Mouse (Mus musculus): ENCODE measurements at regions not wholly inside any gene's neighbourhood (a gene's known extent, or its start where the extent isn't known, plus 50 kb on each side); places are given as distances from the start of the nearest gene placed in this dataset.

DNA sequence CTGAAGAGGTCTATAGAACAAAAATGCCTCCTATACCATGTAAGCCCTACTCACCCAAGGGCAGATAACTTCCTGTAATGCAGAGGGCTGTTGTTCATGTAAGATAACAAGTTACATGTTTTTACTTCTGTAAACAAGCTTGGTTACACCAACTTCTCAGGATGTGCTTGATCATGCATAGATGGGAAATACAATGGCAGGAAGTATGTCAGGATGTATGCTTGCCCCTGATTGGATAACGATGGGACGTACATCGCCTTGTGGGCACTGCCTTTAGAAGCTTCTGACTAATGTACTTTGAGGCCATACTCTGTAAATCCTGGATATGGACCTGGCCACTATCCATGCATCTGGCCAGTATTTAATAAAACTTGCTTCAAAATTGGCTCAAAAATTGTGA is 69.2 kb upstream of the Pde3b start:
- no peak for ATAC-seq (replicated peaks; ENCODE audit: poor library complexity)

DNA sequence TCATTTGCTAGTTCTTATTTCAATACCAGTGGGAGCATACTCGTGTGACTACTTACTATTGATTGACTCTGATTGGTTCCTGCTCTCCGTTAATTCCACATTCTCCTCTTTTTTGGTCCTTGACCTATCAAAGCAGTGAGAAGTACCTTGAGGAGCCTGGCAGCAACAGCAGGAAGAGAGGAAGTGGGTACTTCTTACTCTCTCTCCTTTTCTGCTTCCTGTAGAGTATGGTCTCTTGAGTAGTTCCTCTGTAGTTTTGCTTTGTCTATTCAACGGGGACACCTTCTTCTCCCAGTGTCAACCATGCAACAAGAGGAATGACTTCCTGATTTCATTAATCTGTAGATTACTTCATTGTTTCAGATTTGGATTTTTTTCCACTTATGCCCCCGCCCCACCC is 68.1 kb upstream of the Pde3b start:
- peak; percentile 84 for ATAC-seq (replicated peaks; ENCODE audit: poor library complexity)

DNA sequence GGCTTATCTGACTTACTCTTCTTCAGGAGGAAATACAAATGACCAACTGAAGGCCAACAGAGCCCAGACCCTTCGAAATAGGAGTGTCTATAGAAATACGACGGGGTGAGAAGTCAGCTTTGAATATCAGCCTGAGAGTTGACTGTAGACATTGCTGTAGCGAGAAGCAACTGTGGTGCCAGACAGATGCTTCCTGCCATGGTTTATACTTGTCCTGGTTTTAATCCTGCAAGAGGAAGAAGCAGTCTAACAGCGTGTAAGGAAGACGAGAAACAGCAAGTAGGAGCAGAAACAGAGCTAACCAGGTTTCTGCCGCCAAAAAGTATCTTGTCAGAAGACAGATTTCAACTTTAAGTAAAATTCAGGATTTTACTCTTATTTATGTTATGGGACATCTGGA is 64.1 kb upstream of the Pde3b start:
- ATAC-seq (replicated peaks; ENCODE audit: poor library complexity) = peak; percentile 38; the same call in 1 of the 2 replicates

DNA sequence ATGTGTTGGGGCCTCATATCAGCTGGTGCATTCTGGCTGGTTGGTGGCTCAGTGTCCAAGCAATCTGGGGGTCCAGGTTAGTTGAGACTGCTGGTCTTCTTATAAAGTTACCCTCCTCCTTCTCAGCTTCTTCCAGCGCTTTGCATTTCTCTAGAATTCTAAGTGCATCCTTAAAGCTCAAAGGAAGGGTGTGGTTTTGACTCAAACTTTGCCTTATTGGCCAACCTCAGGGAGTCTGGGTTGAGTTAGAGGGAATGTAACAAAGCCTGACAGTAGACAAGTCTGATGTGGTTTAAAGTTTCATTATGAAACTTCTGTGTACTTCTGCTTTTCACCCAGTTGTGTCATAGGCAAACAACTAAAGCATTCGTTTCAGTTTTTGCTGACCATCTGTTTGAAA is 58.7 kb upstream of the Pde3b start:
- peak; percentile 99 for ATAC-seq (replicated peaks; ENCODE audit: poor library complexity)

DNA sequence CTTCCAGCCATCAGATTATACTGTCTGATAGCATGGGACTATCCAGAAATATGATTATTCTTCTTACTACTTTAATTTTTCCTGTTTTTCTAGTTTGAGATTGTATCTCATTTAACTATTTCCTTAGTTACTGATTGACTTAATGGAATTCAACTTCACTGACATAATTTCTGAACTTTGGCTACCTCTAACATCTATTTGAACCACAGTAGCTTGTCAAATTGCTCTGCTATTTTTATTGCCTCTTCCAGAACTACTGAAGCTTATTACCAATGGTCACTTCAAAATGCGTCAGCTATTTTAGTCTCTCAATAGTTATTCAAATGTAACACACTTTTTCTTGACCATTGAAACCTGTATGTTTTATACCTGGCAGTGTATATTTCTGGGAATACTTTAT is 52.9 kb upstream of the Pde3b start:
- ATAC-seq (replicated peaks; ENCODE audit: poor library complexity) = no peak

DNA sequence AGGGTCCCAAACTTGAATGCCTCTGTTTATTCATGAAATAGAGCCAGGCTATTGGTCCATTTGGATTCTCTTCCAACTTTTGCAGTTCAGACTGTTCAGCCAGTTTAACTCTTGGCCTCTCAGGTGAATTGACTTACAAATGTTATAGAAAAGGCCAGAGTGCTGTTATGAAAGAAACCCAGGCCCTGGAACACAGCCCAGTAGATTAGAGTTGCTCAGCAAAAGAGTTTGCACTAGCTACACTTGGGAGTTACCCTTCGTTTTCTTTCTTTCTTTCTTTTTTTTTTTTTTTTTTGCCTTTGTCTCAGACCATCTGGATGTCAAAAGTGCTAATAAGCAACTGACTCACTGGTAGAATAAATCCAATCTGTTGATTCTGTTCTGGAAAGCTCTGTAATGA is 51.0 kb upstream of the Pde3b start:
- no peak for ATAC-seq (replicated peaks; ENCODE audit: poor library complexity)

Data from megakaryocyte progenitor cell, adult 5-6 weeks (primary cell).